Mouse (Mus musculus): ENCODE measurements around the gene R3hdm2. TPM values are rescaled to one million over a fixed set of nuclear protein-coding genes. Genes with fewer than 3 reads are reported as not detected.
A peak's percentile ranks its signal among the peaks of the same experiment; 100 is the strongest.

R3hdm2 gene
- polyA plus RNA-seq, 1 experiment, result 31.0 TPM

GRCm38 (mm10) chr10:127491128-127491512 lies 111.0 kb downstream of the R3hdm2 start:
- H3K79me2 ChIP-seq (ENCODE audit: control insufficient read depth, insufficient read depth), result no peaks in the 10 kb centered on the region
- peaks cover 71% of the 10 kb centered on the region for H3K36me3 ChIP-seq (ENCODE audit: control insufficient read depth, insufficient read depth)
- H3K79me3 ChIP-seq (ENCODE audit: low read depth), result no peaks in the 10 kb centered on the region
- H3K4me3 ChIP-seq (ENCODE audit: insufficient read depth, poor library complexity, severe bottlenecking), result no peak overlapping the region
- no peaks in the 10 kb centered on the region for H3K27me3 ChIP-seq (ENCODE audit: control insufficient read depth, insufficient read depth, insufficient read length)
- TF ChIP-seq USF1 (IDR thresholded peaks at IDR 0.05; ENCODE audit: low read depth), result no peak
- no peak for TF ChIP-seq MAX (IDR thresholded peaks at IDR 0.05)
- no peak for TF ChIP-seq MYOG (IDR thresholded peaks at IDR 0.05; ENCODE audit: control insufficient read depth, extremely low read depth, insufficient read length)
- TF ChIP-seq CEBPB (IDR thresholded peaks at IDR 0.05; ENCODE audit: low read depth), result no peak
- no peak for TF ChIP-seq CTCF (IDR thresholded peaks at IDR 0.05; ENCODE audit: control insufficient read depth, insufficient read depth, insufficient read length)
- TF ChIP-seq MYOD1 (IDR thresholded peaks at IDR 0.05; ENCODE audit: control insufficient read depth, insufficient read length, low read depth), result no peak
- TF ChIP-seq FOSL1 (IDR thresholded peaks at IDR 0.05; ENCODE audit: insufficient read depth, low read length, poor library complexity, severe bottlenecking), result no peak
- no peak overlapping the region for H3ac ChIP-seq (ENCODE audit: control insufficient read depth, insufficient read length, low read depth)

GRCm38 (mm10) chr10:127492118-127492517 lies 112.0 kb downstream of the R3hdm2 start:
- no peak overlapping the region for H3K4me3 ChIP-seq (ENCODE audit: insufficient read depth, poor library complexity, severe bottlenecking)
- no peak overlapping the region for H3ac ChIP-seq (ENCODE audit: control insufficient read depth, insufficient read length, low read depth)
- no peaks in the 10 kb centered on the region for H3K79me3 ChIP-seq (ENCODE audit: low read depth)
- no peaks in the 10 kb centered on the region for H3K79me2 ChIP-seq (ENCODE audit: control insufficient read depth, insufficient read depth)
- H3K27me3 ChIP-seq (ENCODE audit: control insufficient read depth, insufficient read depth, insufficient read length), result no peaks in the 10 kb centered on the region
- TF ChIP-seq FOSL1 (IDR thresholded peaks at IDR 0.05; ENCODE audit: insufficient read depth, low read length, poor library complexity, severe bottlenecking) (no peak), USF1 (IDR thresholded peaks at IDR 0.05; ENCODE audit: low read depth) (no peak), MYOG (IDR thresholded peaks at IDR 0.05; ENCODE audit: control insufficient read depth, extremely low read depth, insufficient read length) (no peak), CEBPB (IDR thresholded peaks at IDR 0.05; ENCODE audit: low read depth) (no peak), CTCF (IDR thresholded peaks at IDR 0.05; ENCODE audit: control insufficient read depth, insufficient read depth, insufficient read length) (no peak), MYOD1 (IDR thresholded peaks at IDR 0.05; ENCODE audit: control insufficient read depth, insufficient read length, low read depth) (no peak), MAX (IDR thresholded peaks at IDR 0.05) (no peak)
- peaks cover 75% of the 10 kb centered on the region for H3K36me3 ChIP-seq (ENCODE audit: control insufficient read depth, insufficient read depth)

GRCm38 (mm10) chr10:127496156-127496555 lies 116.0 kb downstream of the R3hdm2 start:
- no peak overlapping the region for H3K4me3 ChIP-seq (ENCODE audit: insufficient read depth, poor library complexity, severe bottlenecking)
- H3K27me3 ChIP-seq (ENCODE audit: control insufficient read depth, insufficient read depth, insufficient read length), result no peaks in the 10 kb centered on the region
- no peak overlapping the region for H3ac ChIP-seq (ENCODE audit: control insufficient read depth, insufficient read length, low read depth)
- H3K79me2 ChIP-seq (ENCODE audit: control insufficient read depth, insufficient read depth), result no peaks in the 10 kb centered on the region
- no peaks in the 10 kb centered on the region for H3K79me3 ChIP-seq (ENCODE audit: low read depth)
- H3K36me3 ChIP-seq (ENCODE audit: control insufficient read depth, insufficient read depth), result peaks cover 69% of the 10 kb centered on the region
- TF ChIP-seq CEBPB (IDR thresholded peaks at IDR 0.05; ENCODE audit: low read depth) (no peak), MAX (IDR thresholded peaks at IDR 0.05) (no peak), MYOG (IDR thresholded peaks at IDR 0.05; ENCODE audit: control insufficient read depth, extremely low read depth, insufficient read length) (no peak), CTCF (IDR thresholded peaks at IDR 0.05; ENCODE audit: control insufficient read depth, insufficient read depth, insufficient read length) (no peak), MYOD1 (IDR thresholded peaks at IDR 0.05; ENCODE audit: control insufficient read depth, insufficient read length, low read depth) (no peak), FOSL1 (IDR thresholded peaks at IDR 0.05; ENCODE audit: insufficient read depth, low read length, poor library complexity, severe bottlenecking) (no peak), USF1 (IDR thresholded peaks at IDR 0.05; ENCODE audit: low read depth) (no peak)

- Histone ChIP-seq H3K36me3 (ENCODE audit: control insufficient read depth, insufficient read depth) (peaks cover 38% of the 10 kb centered on the region), H3ac (ENCODE audit: control insufficient read depth, insufficient read length, low read depth) (no peak overlapping the region)
Measured at GRCm38 (mm10) chr10:127499516-127499915, 119.4 kb downstream of the R3hdm2 start.

GRCm38 (mm10) chr10:127500042-127500441 lies 119.9 kb downstream of the R3hdm2 start:
- no peaks in the 10 kb centered on the region for H3K27me3 ChIP-seq (ENCODE audit: control insufficient read depth, insufficient read depth, insufficient read length)
- peak overlapping the region; percentile 8 for H3ac ChIP-seq (ENCODE audit: control insufficient read depth, insufficient read length, low read depth)
- no peak for TF ChIP-seq MYOD1 (IDR thresholded peaks at IDR 0.05; ENCODE audit: control insufficient read depth, insufficient read length, low read depth)
- no peak for TF ChIP-seq MYOG (IDR thresholded peaks at IDR 0.05; ENCODE audit: control insufficient read depth, extremely low read depth, insufficient read length)
- TF ChIP-seq CTCF (IDR thresholded peaks at IDR 0.05; ENCODE audit: control insufficient read depth, insufficient read depth, insufficient read length), result no peak
- no peak for TF ChIP-seq MAX (IDR thresholded peaks at IDR 0.05)
- TF ChIP-seq USF1 (IDR thresholded peaks at IDR 0.05; ENCODE audit: low read depth), result no peak
- TF ChIP-seq FOSL1 (IDR thresholded peaks at IDR 0.05; ENCODE audit: insufficient read depth, low read length, poor library complexity, severe bottlenecking), result no peak
- no peak for TF ChIP-seq CEBPB (IDR thresholded peaks at IDR 0.05; ENCODE audit: low read depth)
- H3K4me3 ChIP-seq (ENCODE audit: insufficient read depth, poor library complexity, severe bottlenecking), result no peak overlapping the region
- no peaks in the 10 kb centered on the region for H3K79me2 ChIP-seq (ENCODE audit: control insufficient read depth, insufficient read depth)
- no peaks in the 10 kb centered on the region for H3K79me3 ChIP-seq (ENCODE audit: low read depth)
- H3K36me3 ChIP-seq (ENCODE audit: control insufficient read depth, insufficient read depth), result peaks cover 35% of the 10 kb centered on the region

More at GRCm38 (mm10) chr10:127499516-127499915, 119.4 kb downstream of the R3hdm2 start:
- no peaks in the 10 kb centered on the region for H3K79me2 ChIP-seq (ENCODE audit: control insufficient read depth, insufficient read depth)
- H3K27me3 ChIP-seq (ENCODE audit: control insufficient read depth, insufficient read depth, insufficient read length), result no peaks in the 10 kb centered on the region
- no peaks in the 10 kb centered on the region for H3K79me3 ChIP-seq (ENCODE audit: low read depth)
- H3K4me3 ChIP-seq (ENCODE audit: insufficient read depth, poor library complexity, severe bottlenecking), result no peak overlapping the region
- TF ChIP-seq MAX (IDR thresholded peaks at IDR 0.05) (no peak), MYOD1 (IDR thresholded peaks at IDR 0.05; ENCODE audit: control insufficient read depth, insufficient read length, low read depth) (no peak), FOSL1 (IDR thresholded peaks at IDR 0.05; ENCODE audit: insufficient read depth, low read length, poor library complexity, severe bottlenecking) (no peak), USF1 (IDR thresholded peaks at IDR 0.05; ENCODE audit: low read depth) (no peak), MYOG (IDR thresholded peaks at IDR 0.05; ENCODE audit: control insufficient read depth, extremely low read depth, insufficient read length) (no peak), CEBPB (IDR thresholded peaks at IDR 0.05; ENCODE audit: low read depth) (no peak), CTCF (IDR thresholded peaks at IDR 0.05; ENCODE audit: control insufficient read depth, insufficient read depth, insufficient read length) (no peak)

Data from C2C12 (cell line).